8 mouse cellular contexts compared by ENCODE assay signal in genomic region chr1:91574208-91574607, GRCm38 (mm10). TPM values are rescaled to one million over a fixed set of nuclear protein-coding genes. Genes with fewer than 3 reads are reported as not detected.
A peak's percentile ranks its signal among the peaks of the same experiment; 100 is the strongest.
DNase-seq lines count a peak whose midpoint lies in the region; ATAC-seq lines count a peak whose summit lies in the region.

No protein-coding gene starts in this region.

- H3K27ac ChIP-seq in intestine, embryonic 14.5 days (ENCODE audit: low read depth): no peak overlapping the region
- H3K27ac ChIP-seq in intestine, embryonic 16.5 days (ENCODE audit: low read length): no peak overlapping the region

- no peak for ATAC-seq in intestine, embryonic 14.5 days (replicated peaks; ENCODE audit: low FRiP score, low TSS enrichment, low read depth)
- no peak for ATAC-seq in intestine, embryonic 16.5 days

- intact Hi-C loops in gastrocnemius, postnatal 36 days (cut with DNase I): loop anchor here (5.0 kb wide), 1 partner anchor 298 kb away; no protein-coding TSS in a partner anchor
- intact Hi-C loops in left cerebral cortex, postnatal 25 days (cut with DNase I): loop anchor here (1.0 to 10.0 kb wide), 2 partner anchors 181 to 301 kb away; no protein-coding TSS in a partner anchor

- DNase-seq in intestine, embryonic 14.5 days (ENCODE audit: low spot score): peak; percentile 69
- peak; percentile 16 for DNase-seq in MN1 (ENCODE audit: low spot score)
- DNase-seq in cerebellum, postnatal 10 days: peak; percentile 83 to 86
- peak; percentile 21 to 35 for DNase-seq in gastrocnemius, postnatal 36 days
- peak; percentile 46 to 71 for DNase-seq in left cerebral cortex, postnatal 25 days (ENCODE audit: low spot score in 2 of 2)
- DNase-seq in retina, postnatal 1 day: peak; percentile 60
- no peak for DNase-seq in spleen, postnatal 14 days (ENCODE audit: low spot score in 2 of 2)

- H3K9ac ChIP-seq in intestine, embryonic 14.5 days (ENCODE audit: low read length): no peak overlapping the region
- no peak overlapping the region for H3K9ac ChIP-seq in intestine, embryonic 16.5 days (ENCODE audit: low read depth, low read length)

- H3K4me2 ChIP-seq in intestine, embryonic 14.5 days (ENCODE audit: low read length): no peak overlapping the region
- H3K4me2 ChIP-seq in intestine, embryonic 16.5 days (ENCODE audit: low read depth, low read length): no peak overlapping the region

- H3K36me3 ChIP-seq in intestine, embryonic 14.5 days (ENCODE audit: control insufficient read depth, insufficient read depth, low read length): no peaks in the 10 kb centered on the region
- no peaks in the 10 kb centered on the region for H3K36me3 ChIP-seq in intestine, embryonic 16.5 days (ENCODE audit: control insufficient read depth, insufficient read depth, low read length)

- no peak overlapping the region for H3K4me3 ChIP-seq in intestine, embryonic 14.5 days (ENCODE audit: low read depth, low read length)
- no peak overlapping the region for H3K4me3 ChIP-seq in intestine, embryonic 16.5 days (ENCODE audit: low read length)

- peaks cover 16% of the 10 kb centered on the region for H3K4me1 ChIP-seq in intestine, embryonic 14.5 days (replicated peaks; ENCODE audit: control insufficient read depth, insufficient read depth, low read length)
- peaks cover 10% of the 10 kb centered on the region for H3K4me1 ChIP-seq in intestine, embryonic 16.5 days (ENCODE audit: control insufficient read depth, insufficient read depth, low read length)

- H3K9me3 ChIP-seq in intestine, embryonic 14.5 days (ENCODE audit: control insufficient read depth, low read length): no peaks in the 10 kb centered on the region
- no peaks in the 10 kb centered on the region for H3K9me3 ChIP-seq in intestine, embryonic 16.5 days (ENCODE audit: control insufficient read depth, low read length)

- no peaks in the 10 kb centered on the region for H3K27me3 ChIP-seq in intestine, embryonic 14.5 days (replicated peaks; ENCODE audit: control insufficient read depth, insufficient read depth, low read length)
- H3K27me3 ChIP-seq in intestine, embryonic 16.5 days (replicated peaks; ENCODE audit: control insufficient read depth, insufficient read depth, low read length): no peaks in the 10 kb centered on the region

- WGBS in intestine, embryonic 14.5 days: 66% methylated on average over 3 of the region's 3 CpGs
- WGBS in intestine, embryonic 16.5 days: 63% methylated on average over 3 of the region's 3 CpGs

RNA-seq across cellular contexts. Expression of gene Asb1, which starts 33.9 kb away (rescaled TPM):
- polyA plus RNA-seq in intestine, embryonic 14.5 days (2014; fragmentation: Nextera tagmentation; extraction: Ambion mirVana): 6.2 and 7.3 TPM in 2 replicates
- polyA plus RNA-seq in intestine, embryonic 16.5 days (2015; fragmentation: Nextera tagmentation; extraction: Ambion mirVana): 3.1 and 3.4 TPM in 2 replicates
- total RNA-seq in gastrocnemius, postnatal 36 days (2021): 10 to 100 TPM; 11.9 to 12.7 TPM
- 10 to 100 TPM; 41.7 to 42.4 TPM for total RNA-seq in left cerebral cortex, postnatal 25 days (2021)

Comparison
In these comparisons a context has a peak if more than half of its experiments do, and no peak if none do; other contexts are left out.
1. DNase-seq: peak in intestine, embryonic 14.5 days (single experiment), MN1 (single experiment), cerebellum, postnatal 10 days (2 of 2), gastrocnemius, postnatal 36 days (2 of 2), left cerebral cortex, postnatal 25 days (2 of 2) and retina, postnatal 1 day (single experiment); none in spleen, postnatal 14 days (0 of 2).